Mouse (Mus musculus) midbrain, embryonic 14.5 days (tissue): ENCODE data around the gene Nrgn. TPM values are rescaled to one million over a fixed set of nuclear protein-coding genes. Genes with fewer than 3 reads are reported as not detected.

Experiments
- ATAC-seq: fragments of 200-750 bp; cut with Nextera tagmentation; 2 replicates; pipeline ENCODE4 v1.8.0; 2017; ENCODE audit warnings: moderate number of reproducible peaks, moderate library complexity; ENCODE audit not compliant: low FRiP score, low TSS enrichment
- DNase-seq: peaks from one replicate; pipeline ENCODE4 v3.0.0-alpha.2; 2015
- H3K27ac ChIP-seq: fragments of 300-500 bp; sonication (generic); replicated peaks from 2 replicates; pipeline ENCODE4 v1.5.1; 2014; ENCODE audit warnings: mild to moderate bottlenecking, low read depth, low read length, moderate library complexity
- H3K27me3 ChIP-seq: fragments of 300-500 bp; sonication (generic); 2 replicates; pipeline ENCODE4 v1.6.1; 2014; ENCODE audit warnings: low read length, control low read depth, mixed read lengths; ENCODE audit not compliant: control insufficient read depth, insufficient read depth
- H3K36me3 ChIP-seq: fragments of 300-500 bp; sonication (generic); 2 replicates; pipeline ENCODE4 v1.6.1; 2014; ENCODE audit warnings: low read length, control low read depth; ENCODE audit not compliant: control insufficient read depth, insufficient read depth
- H3K4me1 ChIP-seq: fragments of 300-500 bp; sonication (generic); 2 replicates; pipeline ENCODE4 v1.6.1; 2014; ENCODE audit warnings: mild to moderate bottlenecking, antibody characterized with exemption, low read length, control low read depth; ENCODE audit not compliant: control insufficient read depth, insufficient read depth
- H3K4me2 ChIP-seq: fragments of 300-500 bp; sonication (generic); 2 replicates; pipeline ENCODE4 v1.6.1; 2014; ENCODE audit warnings: mild to moderate bottlenecking, low read length, moderate library complexity
- H3K4me3 ChIP-seq: fragments of 300-500 bp; sonication (generic); replicated peaks from 2 replicates; pipeline ENCODE4 v1.5.1; 2014; ENCODE audit warnings: low read depth, low read length
- H3K9ac ChIP-seq: fragments of 300-500 bp; sonication (generic); replicated peaks from 2 replicates; pipeline ENCODE4 v1.6.1; 2014; ENCODE audit warnings: mild to moderate bottlenecking, low read length, moderate library complexity
- H3K9me3 ChIP-seq: fragments of 300-500 bp; sonication (generic); 2 replicates; pipeline ENCODE4 v1.6.1; 2016; ENCODE audit warnings: low read length, control low read depth, mixed read lengths; ENCODE audit not compliant: control insufficient read depth
- WGBS: fragments of 180-500 bp; shearing (Covaris S2); extraction: QIAGEN DNeasy Blood & Tissue Kit; methylation state at CpG from one replicate; pipeline ENCODE4 v1.1.7; 2014; 5-methylcytosine and 5-hydroxymethylcytosine counted together
- polyA plus RNA-seq: library from polyadenylated mRNA; unstranded; fragments of >200 nt; fragmentation: Nextera tagmentation; extraction: Ambion mirVana; gene quantifications from 2 replicates; pipeline ENCODE4 v1.2.1, GENCODE M21; 2014

The Nrgn gene
- polyA plus RNA-seq, 1 experiment from 2014 or later = 4.0 TPM

DNA sequence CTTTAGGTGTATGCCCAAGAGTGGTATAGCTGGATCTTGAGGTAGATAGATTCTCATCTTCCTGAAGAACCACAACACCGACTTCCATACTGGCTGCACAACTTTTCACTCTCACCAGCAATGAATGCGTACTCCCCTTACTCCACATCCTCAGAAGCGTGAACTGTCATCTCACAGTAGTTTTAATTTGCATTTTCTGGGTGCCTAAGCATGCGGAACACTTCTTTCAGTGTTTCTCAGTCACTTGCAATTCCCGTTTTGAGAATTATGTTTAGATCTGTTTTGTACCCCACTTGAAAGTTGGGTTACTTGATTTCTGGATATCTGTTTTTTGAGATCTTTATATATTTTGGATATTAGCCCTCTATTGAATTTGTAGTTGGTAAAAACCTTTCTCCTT is 30.9 kb upstream of the Nrgn start:
- 76% methylated on average over 5 of the region's 5 CpGs for WGBS
- Histone ChIP-seq H3K27me3 (no peaks in the 10 kb centered on the region), H3K27ac (no peak overlapping the region), H3K4me1 (no peaks in the 10 kb centered on the region), H3K36me3 (no peaks in the 10 kb centered on the region), H3K9me3 (no peaks in the 10 kb centered on the region), H3K4me3 (no peak overlapping the region), H3K9ac (no peak overlapping the region), H3K4me2 (no peak overlapping the region)
- DNase-seq (no peak), ATAC-seq (no peak)

DNA sequence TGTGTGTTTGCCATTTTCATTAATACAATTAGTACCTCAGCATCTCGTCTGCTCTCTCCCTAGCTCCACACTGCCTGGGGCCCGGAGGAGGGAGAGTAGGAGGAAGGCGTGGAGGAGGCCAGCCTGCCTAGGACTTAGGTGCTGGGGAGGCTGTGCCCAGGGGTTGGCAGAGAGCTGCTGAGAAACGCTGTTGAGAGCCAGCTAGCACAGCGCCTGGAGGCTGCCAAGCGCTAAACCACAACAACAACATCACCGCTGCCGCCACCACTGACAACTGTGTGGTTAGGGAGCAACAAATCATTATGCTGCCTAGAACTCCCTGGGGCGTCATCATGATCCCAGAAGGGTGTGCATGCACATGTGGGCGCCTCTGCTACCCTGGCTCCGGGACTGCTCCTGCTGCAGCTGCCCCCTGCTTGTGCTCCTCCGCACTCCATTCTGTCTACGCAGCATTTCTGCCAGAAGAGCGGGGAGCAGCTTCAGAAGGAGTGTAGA is 23.8 kb upstream of the Nrgn start:
- Histone ChIP-seq H3K4me2 (peak overlapping the region; percentile 32), H3K27me3 (no peaks in the 10 kb centered on the region), H3K4me1 (peaks cover 7% of the 10 kb centered on the region; the same call in 1 of the 2 replicates), H3K9me3 (no peaks in the 10 kb centered on the region), H3K4me3 (no peak overlapping the region), H3K9ac (peak overlapping the region; percentile 29; the same call in 1 of the 2 replicates), H3K27ac (peak overlapping the region; percentile 70), H3K36me3 (no peaks in the 10 kb centered on the region)
- 35% methylated on average over 14 of the region's 14 CpGs for WGBS
- ATAC-seq = peak; percentile 68
- DNase-seq = peak; percentile 34

DNA sequence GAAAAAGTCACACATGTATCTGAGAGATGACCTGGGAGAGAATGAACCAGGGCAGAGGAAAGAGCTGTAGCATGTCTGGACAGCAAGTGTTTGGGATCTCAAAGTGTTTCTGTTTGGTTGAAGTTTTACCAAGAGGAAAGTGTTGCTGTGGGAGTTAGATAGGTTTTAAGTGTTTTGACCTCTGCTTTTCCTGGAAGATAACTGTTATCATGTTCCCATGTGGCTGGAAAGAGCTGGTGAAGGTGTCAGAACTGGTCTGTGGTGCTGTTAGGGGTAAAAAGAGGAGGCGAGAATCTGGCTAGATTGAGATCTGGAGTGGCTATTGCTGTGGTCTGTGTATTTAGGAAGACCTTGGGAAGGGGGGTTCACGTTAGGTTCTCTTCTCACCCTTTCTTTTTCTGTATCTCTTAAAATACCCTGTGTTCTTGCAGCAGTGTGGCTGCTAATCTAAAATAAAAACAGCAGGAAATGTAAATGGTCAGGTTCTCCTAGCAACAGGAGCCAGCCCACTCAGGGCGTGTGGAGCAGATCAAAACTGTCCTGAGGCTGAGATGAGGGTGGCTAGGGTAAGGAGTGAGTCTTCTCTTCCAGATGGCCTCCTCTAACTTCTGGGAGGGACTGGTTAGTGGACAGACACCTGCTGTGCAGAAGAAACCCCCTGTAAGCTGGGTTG is 19.6 kb upstream of the Nrgn start:
- 63% methylated on average over 3 of the region's 3 CpGs for WGBS
- ATAC-seq (no peak), DNase-seq (no peak)
- Histone ChIP-seq H3K27ac (no peak overlapping the region), H3K4me1 (peaks cover 14% of the 10 kb centered on the region), H3K4me3 (no peak overlapping the region), H3K9me3 (no peaks in the 10 kb centered on the region), H3K9ac (no peak overlapping the region), H3K36me3 (no peaks in the 10 kb centered on the region), H3K27me3 (no peaks in the 10 kb centered on the region), H3K4me2 (no peak overlapping the region)

DNA sequence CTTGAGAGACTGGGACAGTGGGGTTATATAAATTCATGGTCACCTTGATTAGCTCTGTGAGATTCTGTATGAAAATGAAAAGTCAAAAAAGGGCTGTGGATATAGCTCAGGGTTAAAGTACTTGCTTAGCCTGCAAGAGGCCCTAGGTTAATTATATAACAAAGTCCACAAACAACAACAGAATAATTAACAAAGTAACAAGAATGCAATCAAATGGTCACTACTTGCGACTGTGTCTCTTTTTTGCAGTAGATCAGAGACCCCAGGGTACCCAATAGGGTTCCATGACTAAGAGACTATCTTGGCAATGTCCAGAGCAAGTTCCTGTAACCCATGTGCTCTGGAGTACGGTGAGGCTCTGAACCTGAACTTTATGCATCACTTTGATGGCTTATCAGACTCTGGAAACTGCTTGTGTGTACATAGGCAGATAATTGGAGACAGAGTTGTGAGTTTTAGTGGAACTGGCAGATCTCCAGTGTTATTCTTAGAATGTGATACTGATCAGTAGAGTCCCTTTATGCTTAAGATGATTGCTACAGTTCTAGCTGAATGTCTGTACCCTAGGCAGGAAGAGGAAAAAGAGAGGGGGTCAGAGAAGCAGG is 16.6 kb upstream of the Nrgn start:
- Histone ChIP-seq H3K27ac (no peak overlapping the region), H3K4me3 (no peak overlapping the region), H3K9me3 (no peaks in the 10 kb centered on the region), H3K27me3 (no peaks in the 10 kb centered on the region), H3K36me3 (no peaks in the 10 kb centered on the region), H3K4me1 (peaks cover 8% of the 10 kb centered on the region), H3K9ac (no peak overlapping the region), H3K4me2 (no peak overlapping the region)
- WGBS = 81% methylated on average over 2 of the region's 2 CpGs
- no peak for ATAC-seq
- DNase-seq = no peak

DNA sequence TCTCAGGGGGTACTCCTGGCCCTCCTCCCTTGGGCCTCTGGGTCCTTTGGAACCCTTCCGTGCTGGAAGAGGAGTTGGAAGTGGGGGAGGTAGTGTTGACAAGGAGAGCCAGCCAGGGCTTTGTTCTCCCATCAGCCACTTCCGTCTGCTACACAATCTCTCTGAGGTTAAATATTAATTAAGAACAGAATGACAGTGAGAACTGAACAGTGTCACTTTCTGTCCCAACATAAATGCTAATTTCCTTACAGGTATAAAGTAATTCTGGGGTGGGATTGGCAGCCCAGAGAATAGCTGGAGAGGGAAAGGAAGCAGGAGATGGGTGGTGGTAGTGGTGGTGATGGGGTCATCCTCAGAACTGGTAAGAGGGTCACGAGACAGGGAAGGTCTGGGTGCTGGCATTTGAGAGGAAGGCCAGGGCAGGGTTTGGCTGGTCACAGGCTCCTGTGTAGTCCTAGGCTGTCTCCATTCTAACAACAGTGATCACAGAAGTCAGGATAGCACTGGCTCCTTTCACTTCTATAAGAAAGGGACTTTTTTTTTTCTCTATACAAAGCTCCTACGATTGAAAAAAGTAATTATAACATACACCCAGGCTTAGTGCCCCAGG is 16.0 kb upstream of the Nrgn start:
- 43% methylated on average over 4 of the region's 4 CpGs for WGBS
- H3K4me1 ChIP-seq = peaks cover 8% of the 10 kb centered on the region
- H3K27me3 ChIP-seq = no peaks in the 10 kb centered on the region
- H3K4me2 ChIP-seq = no peak overlapping the region
- DNase-seq (no peak), ATAC-seq (no peak; the same call in 1 of the 2 replicates)
- no peaks in the 10 kb centered on the region for H3K36me3 ChIP-seq
- no peak overlapping the region for H3K4me3 ChIP-seq
- H3K27ac ChIP-seq = no peak overlapping the region
- no peak overlapping the region for H3K9ac ChIP-seq
- no peaks in the 10 kb centered on the region for H3K9me3 ChIP-seq

DNA sequence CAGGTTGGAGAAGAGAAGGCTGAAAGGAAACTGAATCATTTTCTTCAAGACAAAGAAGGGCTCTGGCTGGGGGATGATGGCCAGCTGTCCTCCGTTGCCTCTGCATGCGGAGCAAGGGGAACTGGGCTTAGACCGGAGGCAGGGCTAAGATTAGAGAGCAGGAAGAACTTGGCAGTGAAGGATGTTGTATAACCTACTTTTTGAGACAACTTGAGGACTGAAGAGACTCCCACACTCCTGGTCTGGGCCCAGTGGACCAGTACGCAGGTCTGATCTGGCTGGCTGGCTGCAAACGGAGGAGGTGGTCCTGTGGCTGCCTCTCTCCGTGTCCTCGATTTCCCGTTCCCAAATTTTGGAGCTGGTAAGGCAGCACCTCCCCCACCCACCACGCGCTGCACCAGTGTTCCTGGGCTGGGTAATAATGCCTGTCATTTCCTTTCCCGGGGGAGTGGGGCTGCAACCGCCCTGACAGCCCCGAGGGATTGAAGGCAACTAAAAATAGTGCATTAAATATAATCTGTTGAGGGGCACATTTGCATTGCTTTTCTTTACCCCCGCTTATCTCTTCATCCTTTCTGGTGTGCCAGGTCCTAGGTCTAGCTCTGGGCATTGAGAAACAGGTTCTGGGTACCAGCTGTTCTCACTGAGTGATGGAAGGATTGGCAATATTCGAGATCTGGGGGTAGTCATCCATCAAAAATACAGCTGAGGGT is 15.3 kb upstream of the Nrgn start:
- H3K9me3 ChIP-seq = no peaks in the 10 kb centered on the region
- H3K9ac ChIP-seq = no peak overlapping the region
- DNase-seq = no peak
- no peak overlapping the region for H3K4me3 ChIP-seq
- no peaks in the 10 kb centered on the region for H3K36me3 ChIP-seq
- H3K4me1 ChIP-seq = peaks cover 8% of the 10 kb centered on the region
- no peak overlapping the region for H3K27ac ChIP-seq
- ATAC-seq = no peak
- H3K27me3 ChIP-seq = no peaks in the 10 kb centered on the region
- WGBS = 46% methylated on average over 15 of the region's 15 CpGs
- H3K4me2 ChIP-seq = no peak overlapping the region

DNA sequence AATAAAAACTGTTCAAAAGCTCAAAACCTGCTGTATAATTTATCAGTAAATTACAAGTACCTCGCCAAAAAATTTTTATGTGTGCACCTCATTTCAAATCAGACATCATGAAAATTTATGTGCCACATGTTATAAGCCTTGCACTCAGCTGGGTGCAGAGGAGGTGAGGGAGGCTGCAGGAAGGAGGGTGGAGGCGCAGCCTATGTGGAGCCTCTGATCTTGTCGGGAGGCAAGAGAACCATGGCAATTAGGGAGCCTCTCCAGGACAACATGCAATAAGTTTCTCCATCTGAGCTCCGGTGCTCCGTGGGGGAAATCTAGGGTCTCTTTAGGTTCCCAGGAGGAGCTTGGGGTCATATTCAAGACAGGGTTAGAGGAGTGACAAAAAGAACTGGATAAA is 14.8 kb upstream of the Nrgn start:
- 56% methylated on average over 5 of the region's 5 CpGs for WGBS
- Histone ChIP-seq H3K9me3 (no peaks in the 10 kb centered on the region), H3K4me3 (no peak overlapping the region), H3K4me2 (no peak overlapping the region), H3K4me1 (peaks cover 8% of the 10 kb centered on the region), H3K36me3 (no peaks in the 10 kb centered on the region), H3K27ac (no peak overlapping the region), H3K9ac (no peak overlapping the region), H3K27me3 (no peaks in the 10 kb centered on the region)
- DNase-seq = no peak
- ATAC-seq = no peak

DNA sequence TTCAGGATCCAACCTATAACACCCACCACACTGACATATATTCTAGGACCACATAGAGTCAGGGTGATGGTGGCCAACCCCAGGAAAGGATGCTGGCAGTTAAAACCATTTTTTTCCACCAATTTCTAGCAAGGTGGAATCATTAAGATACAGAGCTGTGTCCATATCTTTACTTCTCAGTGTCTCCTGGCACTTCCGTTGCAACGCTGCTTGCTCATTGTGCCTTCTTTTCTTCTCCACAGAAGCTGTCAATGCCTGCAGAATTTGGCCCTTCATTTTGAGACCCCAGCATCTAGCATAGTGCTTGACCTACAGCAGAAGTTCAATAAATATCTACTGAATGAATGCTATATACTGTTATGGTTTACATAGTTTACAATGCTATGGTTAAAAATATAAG is 14.3 kb upstream of the Nrgn start:
- Histone ChIP-seq H3K36me3 (no peaks in the 10 kb centered on the region), H3K27me3 (no peaks in the 10 kb centered on the region), H3K4me1 (peaks cover 8% of the 10 kb centered on the region), H3K9me3 (no peaks in the 10 kb centered on the region), H3K27ac (no peak overlapping the region), H3K4me2 (no peak overlapping the region), H3K9ac (no peak overlapping the region), H3K4me3 (no peak overlapping the region)
- 87% methylated on average over 2 of the region's 2 CpGs for WGBS
- DNase-seq (no peak), ATAC-seq (no peak)
